Mouse (Mus musculus): ENCODE data around the gene Sgf29.

Sgf29 gene

GRCm38 (mm10) chr7:126649231-126650051, at the start of gene Sgf29:
Gene Sgf29 (plus strand): TSS chr7:126649309.
- peak; percentile 97 for DNase-seq

GRCm38 (mm10) chr7:126601896-126602295, 47.2 kb upstream of the Sgf29 start:
- DNase-seq, result no peak

DNA sequence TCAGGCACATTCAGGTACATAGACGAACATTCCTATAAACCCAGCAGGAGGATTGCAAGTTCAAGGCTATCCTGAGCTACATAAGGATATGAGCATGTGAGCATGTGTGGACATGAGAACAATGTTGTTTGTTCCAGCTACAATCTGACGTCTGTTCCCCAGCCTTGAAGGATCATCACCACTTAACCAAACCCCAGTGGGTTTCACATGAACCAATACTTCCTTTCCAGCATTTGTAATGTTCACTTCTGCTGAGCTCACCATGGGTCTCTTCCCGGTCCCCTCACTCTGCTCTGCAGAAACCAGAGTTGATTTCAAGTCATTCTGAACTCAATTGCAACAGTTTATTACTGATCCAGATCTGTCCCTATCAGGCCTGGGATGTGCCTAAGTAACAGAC, 46.5 kb upstream of the Sgf29 start:
- no peak for DNase-seq

GRCm38 (mm10) chr7:126606611-126607010, 42.5 kb upstream of the Sgf29 start:
- peak; percentile 26 for DNase-seq

DNA sequence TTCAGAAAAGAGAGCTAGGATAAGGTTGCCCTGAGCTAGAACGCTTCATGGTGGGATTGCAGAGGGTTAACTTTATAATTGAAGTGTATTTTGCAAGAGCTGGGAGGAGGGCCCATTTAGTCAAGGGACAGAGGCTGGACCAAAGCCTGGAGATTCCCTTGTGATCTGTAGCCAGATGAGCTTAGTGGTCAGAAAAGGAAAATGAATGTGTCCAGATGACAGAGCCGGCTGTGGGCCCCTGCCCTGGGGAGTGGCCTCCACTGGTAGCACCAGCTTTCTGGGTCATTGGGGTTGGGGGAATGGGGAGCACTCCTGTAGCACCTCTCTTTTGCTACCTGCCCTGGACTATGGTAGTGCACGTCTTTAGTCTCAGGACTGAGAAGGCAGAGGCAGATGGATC, 42.0 kb upstream of the Sgf29 start:
- DNase-seq, result no peak

DNA sequence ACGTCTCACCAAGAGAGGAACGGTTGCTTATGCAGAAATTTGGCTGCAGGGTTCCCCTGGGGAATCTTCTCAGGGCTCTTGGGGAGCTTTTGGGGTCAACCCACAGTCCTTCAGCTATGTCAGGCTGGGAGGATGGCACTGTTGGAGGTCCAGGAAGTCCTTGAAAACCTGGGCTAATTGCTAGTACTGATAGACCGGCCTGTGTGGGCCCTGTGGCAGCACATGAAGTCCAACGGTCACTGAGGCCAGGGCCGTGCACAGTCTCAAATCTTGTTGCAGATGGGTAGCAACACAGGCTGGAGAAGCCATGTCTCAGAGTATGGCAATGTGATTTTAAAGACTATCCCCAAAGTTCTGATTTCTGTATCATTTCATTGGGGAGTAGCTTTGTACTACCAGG, 41.3 kb upstream of the Sgf29 start:
- no peak for DNase-seq

- DNase-seq, result no peak
Measured at GRCm38 (mm10) chr7:126612736-126613135, 36.4 kb upstream of the Sgf29 start.

DNA sequence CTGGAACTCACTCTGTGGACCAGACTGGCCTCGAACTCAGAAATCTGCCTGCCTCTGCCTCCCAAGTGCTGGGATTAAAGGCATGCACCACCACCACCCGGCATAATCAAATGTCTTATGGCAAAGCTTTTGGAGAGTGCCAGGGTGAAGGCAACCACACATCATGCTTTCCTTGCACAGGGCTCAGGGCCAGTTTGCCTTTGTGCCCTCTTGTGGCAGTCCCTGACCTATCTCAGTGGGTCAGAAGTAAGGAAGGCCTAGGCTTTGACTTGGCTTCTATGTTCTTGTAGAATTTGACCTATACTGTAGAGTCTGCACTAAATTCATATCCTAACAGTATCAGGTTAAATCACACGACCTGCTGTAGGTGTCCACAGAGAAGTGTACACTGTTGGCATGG, 32.4 kb upstream of the Sgf29 start:
- no peak for DNase-seq

- no peak for DNase-seq
Measured at GRCm38 (mm10) chr7:126619559-126620275, 29.4 kb upstream of the Sgf29 start.

DNA sequence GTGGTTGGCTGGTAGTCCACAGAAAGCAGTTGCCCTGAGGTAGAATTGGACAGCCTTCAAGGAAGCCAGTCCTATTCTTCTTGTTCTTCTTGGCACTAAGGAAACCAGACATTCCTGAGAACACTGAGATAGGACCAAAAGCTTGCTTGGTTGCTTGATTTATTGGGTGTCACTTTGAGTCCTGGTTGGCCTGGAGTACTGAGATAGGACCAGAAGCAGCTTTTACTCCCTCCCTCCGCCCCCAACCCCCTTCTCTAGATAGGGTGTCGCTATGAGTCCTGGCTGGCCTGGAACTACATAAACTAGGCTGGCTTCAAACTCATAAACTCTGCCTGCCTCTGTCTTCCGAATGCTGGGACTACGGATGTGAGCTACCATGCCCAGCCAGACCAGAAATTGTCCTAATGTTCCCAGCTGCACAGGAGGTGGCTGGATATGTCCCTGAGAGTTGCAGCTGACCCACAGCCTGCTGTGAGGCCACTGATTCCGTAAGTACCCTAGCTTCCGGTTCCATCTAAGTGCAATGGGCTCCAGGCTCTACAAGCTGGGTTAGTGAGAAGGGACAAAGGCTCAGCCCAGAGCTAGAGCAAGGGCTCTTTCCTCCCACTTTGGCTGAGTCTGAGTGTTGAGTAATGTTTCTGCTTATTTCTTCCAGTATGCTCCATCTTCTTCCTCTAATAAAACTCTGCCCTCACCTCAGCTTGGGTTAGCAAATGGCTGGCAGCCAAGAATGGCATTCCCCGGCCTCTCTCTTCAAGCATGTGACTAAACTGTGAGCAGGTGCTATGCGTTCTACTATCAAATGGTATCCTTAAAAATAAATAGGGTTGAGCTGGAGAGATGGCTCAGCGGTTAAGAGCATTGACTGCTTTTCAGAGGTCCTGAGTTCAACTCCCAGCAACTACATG, 27.4 kb upstream of the Sgf29 start:
- no peak for DNase-seq

DNA sequence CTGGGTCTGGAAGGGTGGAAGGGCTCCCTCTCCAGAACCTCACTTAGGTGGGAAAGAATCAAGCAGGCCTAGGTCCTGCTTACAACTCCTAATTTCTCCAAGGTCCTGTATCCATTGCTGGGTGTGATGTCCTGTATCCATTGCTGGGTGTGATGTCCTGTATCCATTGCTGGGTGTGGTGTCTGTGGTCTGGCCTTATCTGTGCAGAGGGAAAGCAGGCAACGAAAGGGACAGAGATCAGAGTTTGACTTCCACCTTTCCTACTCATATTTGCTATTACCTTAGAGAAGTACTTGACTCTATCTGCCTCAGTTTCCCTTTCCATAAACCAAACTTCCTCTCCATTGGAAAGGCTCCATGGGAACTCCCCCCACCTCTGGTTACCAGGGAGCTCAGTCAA, 25.7 kb upstream of the Sgf29 start:
- no peak for DNase-seq

DNA sequence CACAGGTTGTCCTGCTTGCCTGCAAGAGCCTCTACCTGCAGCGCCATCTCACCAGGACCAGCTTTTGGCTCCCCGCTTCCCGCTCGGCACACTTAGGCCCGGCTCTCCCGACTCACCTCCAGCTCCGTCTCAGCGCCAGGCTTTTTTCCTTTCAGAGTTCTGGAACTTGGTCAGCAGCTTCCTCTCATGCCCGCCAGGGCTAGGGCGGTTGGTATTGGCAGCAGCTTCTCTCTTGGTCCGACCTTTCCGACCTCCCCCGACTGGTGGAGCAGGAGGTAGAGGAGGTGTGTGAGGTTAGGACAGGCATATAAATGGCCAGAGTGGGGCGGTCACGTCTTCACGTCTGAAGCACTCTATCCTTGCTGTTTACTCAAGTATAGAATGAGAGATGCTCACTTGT, 24.3 kb upstream of the Sgf29 start:
- no peak for DNase-seq

DNA sequence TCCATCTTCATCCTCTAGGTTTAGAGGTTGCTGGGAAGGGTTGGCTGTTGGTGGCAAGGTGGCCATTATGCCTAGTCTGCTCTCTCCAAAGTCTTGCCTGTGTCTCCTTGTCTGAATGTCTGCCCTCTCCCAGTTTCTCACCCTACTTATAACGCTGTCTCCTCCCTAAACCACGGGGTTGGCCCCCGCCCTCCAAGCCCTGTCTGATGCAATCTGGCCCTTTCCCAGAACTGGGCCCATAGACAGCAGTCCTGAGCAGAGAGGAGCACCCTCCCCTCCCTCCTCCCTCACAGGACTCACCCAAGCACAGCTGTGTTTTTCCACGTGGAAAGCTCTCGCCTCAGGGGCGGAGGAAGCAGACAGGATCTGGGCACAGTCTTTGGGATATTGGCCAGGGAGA, 23.7 kb upstream of the Sgf29 start:
- no peak for DNase-seq

- DNase-seq, result no peak
Measured at GRCm38 (mm10) chr7:126625807-126626600, 23.1 kb upstream of the Sgf29 start.

DNA sequence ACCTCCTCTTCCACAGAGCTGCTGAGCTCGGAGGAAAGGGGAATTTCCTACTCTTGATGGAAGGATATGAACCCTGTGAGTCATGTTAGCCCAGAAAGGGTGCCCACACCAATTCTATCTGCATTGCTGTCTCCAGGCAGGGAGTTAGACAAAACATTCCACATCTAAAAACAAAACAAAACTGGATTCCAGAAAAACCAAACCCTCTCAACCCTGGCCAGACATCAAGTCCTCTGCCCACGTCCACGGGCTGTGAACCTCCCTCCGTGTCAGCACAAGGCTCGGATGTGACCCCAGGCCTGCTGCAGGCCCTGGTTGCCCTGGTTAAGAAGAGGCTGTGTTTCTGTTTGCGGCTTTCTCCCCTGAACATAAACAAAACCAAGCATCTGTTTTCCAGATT, 21.0 kb upstream of the Sgf29 start:
- no peak for DNase-seq

- no peak for DNase-seq
Measured at GRCm38 (mm10) chr7:126629915-126630314, 19.2 kb upstream of the Sgf29 start.

GRCm38 (mm10) chr7:126630824-126631518, 18.1 kb upstream of the Sgf29 start, which contains the start of gene Nupr1:
Gene Nupr1 (minus strand): TSS chr7:126630861.
- no peak for DNase-seq

- DNase-seq, result no peak
Measured at GRCm38 (mm10) chr7:126632478-126632877, 16.6 kb upstream of the Sgf29 start.

- no peak for DNase-seq
Measured at GRCm38 (mm10) chr7:126635375-126635774, 13.7 kb upstream of the Sgf29 start.

GRCm38 (mm10) chr7:126636733-126637520, 12.2 kb upstream of the Sgf29 start:
- DNase-seq, result peak; percentile 52
